Mouse (Mus musculus): ENCODE results near the gene Tnfaip6.
A peak's percentile ranks its signal among the peaks of the same experiment; 100 is the strongest.
"Not testable (repeated sequence)": the region's sequence is repeated elsewhere in the genome, so short reads cannot be mapped to it uniquely, and the experiment has no call there.

Tnfaip6 gene

GRCm38 (mm10) chr2:52037882-52038281 lies at the start of gene Tnfaip6:
Gene Tnfaip6, plus strand, starts transcription at chr2:52038009.
- peak; percentile 46 for DNase-seq (ENCODE audit: low spot score)

GRCm38 (mm10) chr2:51989559-51989958 lies 48.2 kb upstream of the Tnfaip6 start:
- no peak for DNase-seq (ENCODE audit: low spot score)

DNA sequence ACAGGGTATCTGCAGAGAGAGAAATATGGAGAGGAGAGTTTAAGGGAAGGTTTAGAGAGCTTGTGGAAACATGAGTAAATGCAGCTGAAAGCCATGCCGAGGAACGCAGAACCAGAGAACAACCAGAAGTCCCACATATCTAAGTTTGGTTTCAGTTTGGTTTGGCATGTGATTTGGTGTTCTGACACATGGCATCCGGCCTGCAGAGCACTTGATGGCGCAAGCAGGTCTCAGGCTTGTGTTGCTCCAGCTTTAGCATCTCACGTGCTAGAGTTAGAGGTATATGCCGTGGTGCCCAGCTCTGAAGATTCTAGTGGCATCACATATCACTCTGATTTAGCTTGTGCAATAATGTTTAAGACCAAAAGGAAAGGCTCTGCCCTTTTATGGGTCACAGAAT lies 46.4 kb upstream of the Tnfaip6 start:
- no peak for DNase-seq (ENCODE audit: low spot score)

- DNase-seq (ENCODE audit: low spot score) = no peak
These were observed 37.8 kb upstream of the Tnfaip6 start for GRCm38 (mm10) chr2:51999996-52000395.

GRCm38 (mm10) chr2:52001521-52001920 lies 36.3 kb upstream of the Tnfaip6 start:
- DNase-seq (ENCODE audit: low spot score) = no peak

DNA sequence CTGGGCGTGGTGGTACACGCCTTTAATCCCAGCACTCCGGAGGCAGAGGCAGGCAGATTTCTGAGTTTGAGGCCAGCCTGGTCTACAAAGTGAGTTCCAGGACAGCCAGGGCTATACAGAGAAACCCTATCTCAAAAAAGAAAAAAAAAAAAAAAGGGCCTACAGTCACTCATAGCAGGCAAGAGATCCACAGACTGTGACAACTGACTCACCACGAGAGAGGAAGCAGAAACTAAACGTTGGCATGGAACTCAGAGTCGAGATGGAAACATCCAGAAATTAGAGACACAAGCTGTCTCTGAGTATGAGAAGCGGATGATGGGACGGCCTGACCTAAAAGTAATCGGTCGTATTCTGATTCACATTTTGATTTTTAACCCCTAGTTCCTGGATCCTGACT lies 35.5 kb upstream of the Tnfaip6 start:
- DNase-seq (ENCODE audit: low spot score) = not testable (repeated sequence)

GRCm38 (mm10) chr2:52006380-52006779 lies 31.4 kb upstream of the Tnfaip6 start:
- DNase-seq (ENCODE audit: low spot score) = no peak

DNA sequence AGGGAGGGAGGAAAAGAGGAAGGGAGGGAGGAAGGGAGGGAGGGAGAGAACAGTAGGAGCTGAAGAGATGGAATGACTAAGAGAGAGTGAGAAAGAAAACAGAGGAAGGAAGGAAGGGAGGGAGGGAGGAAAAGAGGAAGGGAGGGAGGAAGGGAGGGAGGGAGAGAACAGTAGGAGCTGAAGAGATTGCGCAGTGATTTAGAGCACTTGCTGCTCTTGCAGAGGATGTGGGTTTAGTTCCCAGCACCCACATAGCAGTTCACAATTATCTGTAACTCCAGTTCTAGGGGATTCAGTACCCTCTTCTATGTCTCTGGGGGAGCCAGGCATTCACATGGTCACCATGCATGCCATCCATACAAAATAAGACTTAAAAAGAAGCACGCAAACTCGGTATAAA lies 26.0 kb upstream of the Tnfaip6 start:
- DNase-seq (ENCODE audit: low spot score) = not testable (repeated sequence)

- DNase-seq (ENCODE audit: low spot score) = no peak
These were observed 24.4 kb upstream of the Tnfaip6 start for GRCm38 (mm10) chr2:52013306-52013820.

DNA sequence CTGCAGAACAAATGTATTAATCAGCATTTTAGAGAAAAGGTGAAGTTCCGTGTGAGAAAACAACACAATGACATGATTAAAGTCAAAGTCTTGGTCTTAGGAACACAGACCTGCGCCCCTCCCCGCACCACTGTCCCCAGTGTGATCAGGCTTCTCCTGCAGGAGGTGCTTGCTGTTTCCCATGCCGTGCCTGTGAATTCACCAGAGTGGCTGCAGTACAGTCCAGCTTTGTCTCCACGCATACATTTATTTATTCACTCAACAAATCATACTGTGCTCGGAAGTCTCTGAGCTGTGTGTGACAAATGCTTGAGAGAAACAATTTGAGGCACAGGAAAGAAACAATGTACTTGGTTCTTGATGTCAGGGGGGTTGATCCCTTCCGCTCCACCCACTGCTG lies 21.4 kb upstream of the Tnfaip6 start:
- DNase-seq (ENCODE audit: low spot score) = no peak

- DNase-seq (ENCODE audit: low spot score) = no peak
These were observed 10.7 kb upstream of the Tnfaip6 start for GRCm38 (mm10) chr2:52027061-52027460.

DNA sequence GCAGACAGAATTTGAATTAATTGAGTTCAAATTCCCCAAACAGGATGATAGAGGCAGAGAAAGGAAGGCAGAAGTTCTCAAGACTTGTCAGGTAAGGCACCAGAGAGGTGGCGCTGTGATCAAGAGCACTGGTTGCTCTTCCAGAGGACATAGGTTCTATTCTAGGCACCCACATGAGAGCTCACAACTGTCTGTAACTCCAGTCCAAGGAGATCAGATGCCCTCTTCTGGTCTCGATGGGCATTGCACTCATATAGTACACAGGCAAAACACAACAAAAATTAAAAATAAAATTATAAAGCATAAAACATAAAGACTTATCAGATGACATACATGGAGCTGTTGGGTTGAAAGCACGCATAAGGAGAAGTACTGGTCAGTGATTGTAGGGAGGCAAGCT lies 8.4 kb upstream of the Tnfaip6 start:
- DNase-seq (ENCODE audit: low spot score) = no peak

DNA sequence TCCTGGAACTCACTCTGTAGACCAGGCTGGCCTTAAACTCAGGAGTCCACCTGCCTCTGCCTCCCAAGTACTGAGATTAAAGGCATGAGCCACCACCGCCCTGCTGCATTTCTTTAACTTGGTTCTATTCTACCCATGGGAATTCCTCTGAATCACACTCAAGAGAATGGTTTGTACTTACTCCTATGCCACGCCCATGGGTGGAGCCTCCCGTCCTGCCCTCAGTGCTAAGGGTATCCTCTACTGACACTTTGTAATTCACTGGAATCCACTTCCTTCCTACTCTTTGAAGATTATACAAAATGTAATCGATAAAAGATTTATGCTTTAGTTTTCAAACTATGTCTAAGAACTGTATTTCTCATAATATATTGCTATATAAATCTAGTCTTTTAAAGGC lies 6.3 kb upstream of the Tnfaip6 start:
- DNase-seq (ENCODE audit: low spot score) = no peak

- DNase-seq (ENCODE audit: low spot score) = no peak
These were observed 3.2 kb upstream of the Tnfaip6 start for GRCm38 (mm10) chr2:52034601-52035000.

DNA sequence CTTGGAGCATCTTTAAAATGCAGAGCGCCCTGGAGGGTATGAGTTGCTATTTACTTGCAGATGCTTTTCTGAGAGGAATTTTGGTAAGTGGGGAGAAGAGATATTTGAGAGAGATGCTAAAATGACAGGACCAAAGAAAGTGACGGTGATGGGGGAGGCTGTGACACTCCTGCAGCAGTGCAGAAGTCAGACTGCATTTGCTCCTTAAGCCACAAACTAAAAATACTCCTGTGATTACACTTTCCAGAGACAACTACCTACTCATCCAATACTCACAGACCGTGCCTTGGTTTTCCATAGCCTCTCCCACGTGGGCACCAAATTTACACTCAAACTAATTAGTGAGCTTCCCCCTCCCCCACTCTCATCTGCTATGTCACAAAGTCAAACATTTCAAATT lies 2.7 kb upstream of the Tnfaip6 start:
- DNase-seq (ENCODE audit: low spot score) = no peak

DNA sequence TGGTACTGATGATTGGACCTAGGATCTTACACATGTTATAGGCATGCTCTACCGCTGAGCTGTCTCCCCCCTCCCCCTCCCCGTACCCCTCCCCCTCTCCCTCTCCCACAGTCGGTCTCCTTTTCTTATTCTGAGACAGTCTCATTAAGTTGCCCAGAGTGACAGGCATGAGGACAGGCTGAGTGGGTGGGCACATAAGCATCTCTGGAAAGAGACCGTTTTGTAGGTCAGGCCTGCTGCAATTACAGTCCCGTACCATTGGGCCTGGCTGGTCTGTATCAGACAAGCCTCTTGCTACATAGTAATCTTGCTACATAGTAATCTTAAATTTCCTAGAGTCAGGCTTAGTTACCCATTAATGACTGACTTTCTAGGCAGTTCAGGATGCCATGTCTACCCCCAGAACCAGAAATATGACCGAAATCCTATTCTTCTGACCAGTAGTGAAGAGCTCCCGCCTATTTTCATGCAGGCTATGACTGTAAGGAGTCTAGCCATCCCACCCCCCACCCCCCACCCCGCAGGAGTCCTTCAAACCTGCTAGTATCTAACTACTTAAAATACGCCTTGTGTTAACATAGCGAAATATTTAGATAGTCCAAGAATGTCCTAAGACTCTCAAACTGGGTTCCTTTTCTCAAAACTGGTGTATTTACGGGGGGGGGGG lies 747 bp upstream of the Tnfaip6 start:
- no peak for DNase-seq (ENCODE audit: low spot score)

DNA sequence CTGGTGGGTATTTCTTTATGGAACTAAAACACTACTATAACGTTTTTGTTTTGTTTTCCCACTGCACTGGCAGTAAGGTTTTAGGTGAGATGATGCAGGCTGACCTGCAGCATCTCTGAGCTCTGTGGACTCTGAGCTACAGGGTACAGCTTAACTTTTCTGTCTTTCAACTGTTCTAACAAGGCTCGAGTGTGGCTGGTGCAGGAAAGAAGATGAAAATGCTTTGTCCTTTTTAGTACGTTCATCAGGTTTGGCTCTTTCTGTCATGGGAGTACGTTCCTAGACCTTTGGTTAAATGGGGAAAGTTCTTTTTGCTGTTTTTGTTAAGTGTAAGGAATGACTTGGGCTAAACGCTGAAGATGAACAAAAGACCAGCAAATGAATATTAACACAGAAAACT lies 749 bp downstream of the Tnfaip6 start:
- no peak for DNase-seq (ENCODE audit: low spot score)

DNA sequence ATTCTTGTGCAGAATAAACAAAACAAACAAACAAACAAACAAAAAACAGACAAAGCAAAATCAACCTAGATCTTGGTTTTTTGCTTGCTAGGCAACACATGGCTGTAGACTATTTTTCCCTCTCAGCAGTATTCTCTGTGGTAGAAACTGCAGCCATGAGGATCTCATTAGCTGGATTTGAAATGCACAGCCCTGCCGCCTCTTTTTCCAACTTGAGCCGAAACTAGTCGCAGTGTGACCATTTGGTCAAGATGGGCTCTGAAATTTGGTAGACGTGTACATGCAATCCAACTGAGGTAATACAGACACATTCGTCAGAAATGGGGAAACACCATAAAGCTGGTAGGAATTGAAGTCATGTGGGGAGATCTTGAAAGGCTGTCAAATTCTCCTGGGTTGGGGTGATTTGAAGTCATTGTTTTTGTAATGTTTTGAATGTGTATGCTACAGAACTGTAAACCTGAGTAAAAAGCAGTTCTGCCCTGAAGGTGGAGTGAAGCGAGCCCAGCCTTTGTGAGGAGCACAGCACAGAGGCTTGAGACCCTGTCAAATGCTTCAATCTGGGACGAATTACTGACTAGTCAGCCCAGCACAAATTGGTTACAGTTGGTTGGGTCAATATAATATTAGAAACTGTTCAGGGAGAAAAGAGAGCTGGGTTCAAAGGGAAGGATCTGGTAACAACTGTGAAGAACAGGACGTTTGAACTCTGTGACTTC lies 1.4 kb downstream of the Tnfaip6 start:
- DNase-seq (ENCODE audit: low spot score) = no peak

GRCm38 (mm10) chr2:52042132-52042531 lies 4.3 kb downstream of the Tnfaip6 start:
- DNase-seq (ENCODE audit: low spot score) = no peak

GRCm38 (mm10) chr2:52042714-52043113 lies 4.9 kb downstream of the Tnfaip6 start:
- no peak for DNase-seq (ENCODE audit: low spot score)

- no peak for DNase-seq (ENCODE audit: low spot score)
These were observed 5.7 kb downstream of the Tnfaip6 start for GRCm38 (mm10) chr2:52043485-52043884.

GRCm38 (mm10) chr2:52046032-52046431 lies 8.2 kb downstream of the Tnfaip6 start:
- DNase-seq (ENCODE audit: low spot score) = no peak

GRCm38 (mm10) chr2:52050823-52051222 lies 13.0 kb downstream of the Tnfaip6 start:
- DNase-seq (ENCODE audit: low spot score) = no peak

- no peak for DNase-seq (ENCODE audit: low spot score)
These were observed 14.5 kb downstream of the Tnfaip6 start for GRCm38 (mm10) chr2:52052335-52052734.
